Mouse (Mus musculus) neural tube, embryonic 12.5 days (tissue): ENCODE measurements around the gene Blnk. TPM values are rescaled to one million over a fixed set of nuclear protein-coding genes. Genes with fewer than 3 reads are reported as not detected.

Experiments
- ATAC-seq: fragments of 200-750 bp; cut with Nextera tagmentation; 2 replicates; pipeline ENCODE4 v1.8.0; 2017; ENCODE audit warnings: low read depth, mild to moderate bottlenecking, moderate TSS enrichment, moderate library complexity; ENCODE audit not compliant: low FRiP score
- H3K27ac ChIP-seq: fragments of 300-500 bp; sonication (generic); 2 replicates; pipeline ENCODE4 v1.5.1; 2016
- H3K27me3 ChIP-seq: fragments of 300-500 bp; sonication (generic); replicated peaks from 2 replicates; pipeline ENCODE4 v1.6.1; 2016; ENCODE audit warnings: mild to moderate bottlenecking
- H3K36me3 ChIP-seq: fragments of 300-500 bp; sonication (generic); 2 replicates; pipeline ENCODE4 v1.6.1; 2016; ENCODE audit warnings: mild to moderate bottlenecking
- H3K4me1 ChIP-seq: fragments of 300-500 bp; sonication (generic); 2 replicates; pipeline ENCODE4 v1.6.1; 2016
- H3K4me2 ChIP-seq: fragments of 300-500 bp; sonication (generic); replicated peaks from 2 replicates; pipeline ENCODE4 v1.6.1; 2016; ENCODE audit warnings: mild to moderate bottlenecking
- H3K4me3 ChIP-seq: fragments of 300-500 bp; sonication (generic); 2 replicates; pipeline ENCODE4 v1.5.1; 2016
- H3K9ac ChIP-seq: fragments of 300-500 bp; sonication (generic); 2 replicates; pipeline ENCODE4 v1.6.1; 2016; ENCODE audit warnings: mild to moderate bottlenecking
- H3K9me3 ChIP-seq: fragments of 300-500 bp; sonication (generic); 2 replicates; pipeline ENCODE4 v1.6.1; 2016; ENCODE audit warnings: mild to moderate bottlenecking
- WGBS: fragments of 180-500 bp; shearing (Covaris S2); methylation state at CpG from one replicate; pipeline ENCODE4 v1.1.7; 2016; 5-methylcytosine and 5-hydroxymethylcytosine counted together
- polyA plus RNA-seq: library from polyadenylated mRNA; unstranded; fragments of >200 nt; fragmentation: Nextera tagmentation; extraction: Ambion mirVana; gene quantifications from 2 replicates; pipeline ENCODE4 v1.2.1, GENCODE M21; 2016

Blnk gene
- polyA plus RNA-seq, 1 experiment from 2014 or later: 0.58 TPM

GRCm38 (mm10) chr19:40984536-40984935 is 9.8 kb downstream of the Blnk start:
- no peaks in the 10 kb centered on the region for H3K36me3 ChIP-seq
- no peaks in the 10 kb centered on the region for H3K4me1 ChIP-seq
- H3K4me2 ChIP-seq: no peak overlapping the region
- no peak overlapping the region for H3K27ac ChIP-seq
- H3K9ac ChIP-seq: no peak overlapping the region
- H3K4me3 ChIP-seq: no peak overlapping the region
- H3K27me3 ChIP-seq: no peaks in the 10 kb centered on the region
- WGBS: 100% methylated on average over 1 of the region's 1 CpGs
- ATAC-seq: no peak
- no peaks in the 10 kb centered on the region for H3K9me3 ChIP-seq

- Histone ChIP-seq H3K4me1 (no peaks in the 10 kb centered on the region), H3K9ac (no peak overlapping the region), H3K27ac (no peak overlapping the region), H3K4me3 (no peak overlapping the region), H3K4me2 (no peak overlapping the region), H3K27me3 (no peaks in the 10 kb centered on the region), H3K36me3 (no peaks in the 10 kb centered on the region), H3K9me3 (no peaks in the 10 kb centered on the region)
- 84% methylated on average over 5 of the region's 5 CpGs for WGBS
- no peak for ATAC-seq
Measured at GRCm38 (mm10) chr19:40980671-40981070, 13.7 kb downstream of the Blnk start.

DNA sequence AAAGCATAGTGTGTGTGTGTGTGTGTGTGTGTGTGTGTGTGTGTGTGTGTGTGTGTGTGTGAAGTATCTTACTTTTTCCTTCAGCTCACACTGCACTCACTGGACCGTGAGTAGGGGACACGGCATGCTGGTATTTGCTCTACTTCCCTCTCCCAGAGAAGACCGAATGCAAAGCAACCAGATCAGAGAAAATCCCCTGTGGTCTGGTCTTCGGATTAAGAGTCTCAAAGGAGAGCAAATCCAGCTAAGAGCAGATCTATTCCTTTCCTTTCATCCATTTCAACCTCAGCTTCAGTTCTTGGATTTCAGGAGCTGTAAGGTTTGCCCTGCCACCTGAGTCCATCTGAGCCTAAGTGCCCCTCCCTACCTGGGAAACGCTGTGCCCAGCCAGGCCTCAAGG is 16.3 kb downstream of the Blnk start:
- Histone ChIP-seq H3K9ac (no peak overlapping the region), H3K9me3 (no peaks in the 10 kb centered on the region), H3K36me3 (no peaks in the 10 kb centered on the region), H3K4me3 (no peak overlapping the region), H3K27me3 (no peaks in the 10 kb centered on the region), H3K4me1 (no peaks in the 10 kb centered on the region), H3K4me2 (no peak overlapping the region), H3K27ac (no peak overlapping the region)
- no peak for ATAC-seq
- WGBS: 74% methylated on average over 5 of the region's 5 CpGs

DNA sequence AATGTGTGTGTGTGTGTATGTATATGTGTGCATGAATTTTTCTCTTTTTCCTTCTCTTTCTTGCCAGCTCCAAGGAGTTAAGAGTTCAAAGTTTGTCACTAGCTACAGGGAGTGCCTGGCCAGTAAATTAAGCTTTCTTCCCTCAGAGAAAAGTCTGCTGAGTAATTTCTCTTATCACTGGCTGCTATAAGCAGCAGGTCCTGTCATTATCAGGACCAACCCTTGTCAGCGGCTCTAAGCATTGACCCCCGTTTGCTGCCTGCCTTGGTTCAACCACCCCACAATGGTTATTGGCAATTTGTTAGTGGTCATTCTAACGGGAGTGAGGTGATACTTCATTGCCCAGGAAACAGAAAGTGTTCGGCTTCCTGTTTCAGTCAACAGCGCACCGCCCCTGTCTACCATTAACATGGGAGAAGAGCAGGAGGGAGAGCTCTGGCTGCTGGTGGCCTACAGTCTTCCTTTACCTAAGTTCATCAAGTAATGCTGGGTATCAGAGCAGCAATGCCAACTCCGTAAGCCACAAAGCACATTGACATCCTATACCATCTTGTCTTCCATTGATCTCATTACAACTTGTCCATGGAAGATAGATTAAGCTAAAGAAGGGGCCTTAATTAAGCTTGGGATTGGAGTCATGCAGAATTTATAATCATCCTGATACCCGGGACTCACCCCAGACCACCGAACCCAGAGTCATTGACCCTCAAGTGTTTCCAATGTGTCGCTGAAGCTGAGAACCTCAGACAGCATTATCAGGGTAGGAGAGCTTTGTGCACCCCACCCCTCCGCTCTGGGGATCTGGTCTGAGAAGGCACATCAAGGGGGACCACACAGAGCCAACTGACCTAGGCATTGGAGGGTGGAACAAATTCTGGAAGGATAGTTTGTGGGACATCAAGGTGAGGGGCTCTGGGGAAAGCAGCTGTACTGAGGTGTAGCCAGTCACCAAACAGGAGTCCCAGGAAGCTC is 17.1 kb downstream of the Blnk start:
- Histone ChIP-seq H3K36me3 (no peaks in the 10 kb centered on the region), H3K4me3 (no peak overlapping the region), H3K27me3 (no peaks in the 10 kb centered on the region), H3K4me2 (no peak overlapping the region), H3K4me1 (no peaks in the 10 kb centered on the region), H3K9me3 (no peaks in the 10 kb centered on the region), H3K9ac (no peak overlapping the region), H3K27ac (no peak overlapping the region)
- no peak for ATAC-seq
- WGBS: 81% methylated on average over 11 of the region's 11 CpGs

- H3K27me3 ChIP-seq: no peaks in the 10 kb centered on the region
- no peak overlapping the region for H3K4me2 ChIP-seq
- no peaks in the 10 kb centered on the region for H3K4me1 ChIP-seq
- H3K4me3 ChIP-seq: no peak overlapping the region
- H3K36me3 ChIP-seq: no peaks in the 10 kb centered on the region
- 86% methylated on average over 5 of the region's 5 CpGs for WGBS
- no peak overlapping the region for H3K9ac ChIP-seq
- H3K9me3 ChIP-seq: no peaks in the 10 kb centered on the region
- ATAC-seq: no peak
- H3K27ac ChIP-seq: no peak overlapping the region
Measured at GRCm38 (mm10) chr19:40971273-40971914, 22.9 kb downstream of the Blnk start.

GRCm38 (mm10) chr19:40970775-40971174 is 23.6 kb downstream of the Blnk start:
- Histone ChIP-seq H3K9ac (no peak overlapping the region), H3K4me1 (no peaks in the 10 kb centered on the region), H3K9me3 (no peaks in the 10 kb centered on the region), H3K4me2 (no peak overlapping the region), H3K4me3 (no peak overlapping the region), H3K27ac (no peak overlapping the region), H3K36me3 (no peaks in the 10 kb centered on the region), H3K27me3 (no peaks in the 10 kb centered on the region)
- 80% methylated on average over 7 of the region's 7 CpGs for WGBS
- no peak for ATAC-seq

GRCm38 (mm10) chr19:40970301-40970700 is 24.0 kb downstream of the Blnk start:
- WGBS: 82% methylated on average over 4 of the region's 4 CpGs
- Histone ChIP-seq H3K27ac (no peak overlapping the region), H3K9me3 (no peaks in the 10 kb centered on the region), H3K27me3 (no peaks in the 10 kb centered on the region), H3K4me3 (no peak overlapping the region), H3K4me1 (no peaks in the 10 kb centered on the region), H3K9ac (no peak overlapping the region), H3K4me2 (no peak overlapping the region), H3K36me3 (no peaks in the 10 kb centered on the region)
- ATAC-seq: no peak

- Histone ChIP-seq H3K27ac (no peak overlapping the region), H3K36me3 (no peaks in the 10 kb centered on the region), H3K4me2 (no peak overlapping the region), H3K9ac (no peak overlapping the region), H3K4me3 (no peak overlapping the region), H3K9me3 (no peaks in the 10 kb centered on the region), H3K4me1 (no peaks in the 10 kb centered on the region), H3K27me3 (no peaks in the 10 kb centered on the region)
- ATAC-seq: no peak
- 86% methylated on average over 6 of the region's 6 CpGs for WGBS
Measured at GRCm38 (mm10) chr19:40964936-40965850, 29.1 kb downstream of the Blnk start.

- H3K27ac ChIP-seq: no peak overlapping the region
- no peaks in the 10 kb centered on the region for H3K36me3 ChIP-seq
- H3K27me3 ChIP-seq: no peaks in the 10 kb centered on the region
- H3K4me3 ChIP-seq: no peak overlapping the region
- H3K9me3 ChIP-seq: no peaks in the 10 kb centered on the region
- no peak for ATAC-seq
- 81% methylated on average over 3 of the region's 3 CpGs for WGBS
- H3K9ac ChIP-seq: no peak overlapping the region
- no peak overlapping the region for H3K4me2 ChIP-seq
- no peaks in the 10 kb centered on the region for H3K4me1 ChIP-seq
Measured at GRCm38 (mm10) chr19:40964367-40964891, 29.9 kb downstream of the Blnk start.

GRCm38 (mm10) chr19:40962988-40963387 is 31.3 kb downstream of the Blnk start:
- 47% methylated on average over 12 of the region's 12 CpGs for WGBS
- Histone ChIP-seq H3K36me3 (no peaks in the 10 kb centered on the region), H3K9ac (no peak overlapping the region), H3K9me3 (no peaks in the 10 kb centered on the region), H3K27me3 (no peaks in the 10 kb centered on the region), H3K27ac (no peak overlapping the region), H3K4me3 (no peak overlapping the region), H3K4me2 (no peak overlapping the region), H3K4me1 (no peaks in the 10 kb centered on the region)
- ATAC-seq: no peak

DNA sequence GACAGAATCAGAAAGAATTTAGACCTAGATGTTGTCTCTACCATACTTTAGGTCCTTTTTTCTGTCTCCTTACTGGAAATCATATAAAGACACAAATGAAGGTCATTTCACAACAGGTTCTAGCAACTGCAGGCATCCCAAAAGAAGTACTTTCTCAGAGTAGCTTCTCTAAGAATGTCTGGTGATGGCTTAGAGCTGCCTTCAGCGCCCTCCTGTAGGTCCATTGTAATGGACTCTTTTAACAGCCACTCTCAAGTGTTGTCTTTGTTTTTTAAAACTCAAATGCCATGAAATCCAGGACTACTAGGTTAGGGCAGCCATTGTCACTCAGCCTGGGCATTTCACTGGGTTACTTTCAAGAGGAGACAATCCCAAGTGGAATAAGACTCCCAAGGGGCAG is 35.4 kb downstream of the Blnk start:
- Histone ChIP-seq H3K36me3 (no peaks in the 10 kb centered on the region), H3K27ac (no peak overlapping the region), H3K4me1 (no peaks in the 10 kb centered on the region), H3K4me2 (no peak overlapping the region), H3K4me3 (no peak overlapping the region), H3K9ac (no peak overlapping the region), H3K9me3 (no peaks in the 10 kb centered on the region), H3K27me3 (no peaks in the 10 kb centered on the region)
- no peak for ATAC-seq
- WGBS: 13% methylated on average over 1 of the region's 1 CpGs
